Mouse (Mus musculus): ENCODE results near the gene Tmx2. TPM values are rescaled to one million over a fixed set of nuclear protein-coding genes. Genes with fewer than 3 reads are reported as not detected.
"Not testable (repeated sequence)": the region's sequence is repeated elsewhere in the genome, so short reads cannot be mapped to it uniquely, and the experiment has no call there.

The Tmx2 gene
- polyA plus RNA-seq, 1 experiment from 2014 or later = 175 TPM

DNA sequence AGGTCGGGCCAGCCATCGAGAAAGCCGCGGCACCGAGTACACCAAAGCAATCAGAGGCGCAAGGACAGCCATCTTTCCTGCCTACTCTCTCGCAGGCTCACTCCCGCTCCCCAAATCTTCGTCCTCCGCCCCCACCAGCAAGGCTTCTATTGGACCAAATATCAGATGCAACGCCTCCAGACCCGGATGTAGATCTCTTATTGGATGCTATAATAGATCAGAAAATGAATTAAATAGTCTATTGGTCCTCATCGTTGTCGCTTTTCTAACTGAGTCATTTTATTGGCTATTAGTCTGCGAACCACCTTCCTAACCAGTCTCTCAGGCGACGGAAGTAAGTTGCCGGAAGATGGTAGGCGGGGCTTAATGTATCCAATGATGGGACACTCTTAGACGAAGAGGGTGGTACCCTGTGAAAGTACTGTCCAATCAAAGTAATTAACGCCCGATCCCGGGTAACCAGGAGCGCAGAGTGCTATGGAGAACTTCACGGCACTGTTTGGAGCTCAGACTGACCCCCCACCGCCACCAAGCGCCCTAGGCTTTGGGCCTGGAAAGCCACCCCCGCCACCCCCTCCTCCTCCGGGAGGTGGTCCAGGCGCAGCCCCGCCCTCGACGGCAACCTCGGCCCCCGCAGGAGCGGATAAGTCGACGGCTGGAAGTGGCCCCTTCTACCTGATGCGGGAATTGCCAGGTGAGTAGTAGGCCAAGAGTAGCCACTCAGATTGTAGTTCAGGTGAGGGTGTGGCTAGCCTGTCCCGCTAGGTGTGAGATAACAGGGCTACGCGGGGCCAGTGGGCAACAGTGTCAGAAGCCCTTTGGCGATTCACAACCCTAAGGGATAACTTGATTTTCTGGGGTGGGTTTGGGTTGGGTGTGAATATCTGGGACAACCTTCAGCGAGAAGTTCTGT lies 716 bp downstream of the Tmx2 start, which contains the start of the genes Gm28635 and Med19:
Gene Gm28635 (minus strand): TSS at position 74 of the 913 bp plus-strand sequence.
Gene Med19 (plus strand): TSS at position 435 of the 913 bp plus-strand sequence.
- peak within 1 kb of the TSS; percentile 68 for H3K27ac ChIP-seq
- peak; percentile 100 for ATAC-seq (ENCODE audit: low FRiP score)
- H3K9ac ChIP-seq = peak within 1 kb of the TSS; percentile 85
- peak within 1 kb of the TSS; percentile 84 for H3K4me3 ChIP-seq (replicated peaks)
- no peaks in the 10 kb centered on the region for H3K27me3 ChIP-seq
- H3K4me1 ChIP-seq = peaks cover 17% of the 10 kb centered on the region
- WGBS = under 1% methylated on average over 44 of the region's 44 CpGs
- H3K9me3 ChIP-seq = no peaks in the 10 kb centered on the region
- H3K4me2 ChIP-seq = peak within 1 kb of the TSS; percentile 80
- peaks cover 30% of the 10 kb centered on the region for H3K36me3 ChIP-seq (replicated peaks)

- H3K9ac ChIP-seq = peak overlapping the region; percentile 68
- peaks cover 17% of the 10 kb centered on the region for H3K4me1 ChIP-seq
- peak overlapping the region; percentile 68 for H3K27ac ChIP-seq
- H3K36me3 ChIP-seq (replicated peaks) = peaks cover 33% of the 10 kb centered on the region
- ATAC-seq (ENCODE audit: low FRiP score) = peak; percentile 34
- H3K27me3 ChIP-seq = no peaks in the 10 kb centered on the region
- H3K4me2 ChIP-seq = peak overlapping the region; percentile 61
- peak overlapping the region; percentile 84 for H3K4me3 ChIP-seq (replicated peaks)
- H3K9me3 ChIP-seq = no peaks in the 10 kb centered on the region
- WGBS = 10% methylated on average over 22 of the region's 22 CpGs
These were observed 1.5 kb downstream of the Tmx2 start for GRCm38 (mm10) chr2:84677270-84677967.

GRCm38 (mm10) chr2:84671535-84671934 lies 7.4 kb downstream of the Tmx2 start:
- not testable (repeated sequence) for H3K4me3 ChIP-seq (replicated peaks); H3K9ac ChIP-seq; H3K27me3 ChIP-seq; H3K9me3 ChIP-seq; H3K27ac ChIP-seq; ATAC-seq (ENCODE audit: low FRiP score)
- WGBS = 52% methylated on average over 4 of the region's 5 CpGs
- H3K36me3 ChIP-seq (replicated peaks) = peaks cover 47% of the 10 kb centered on the region
- peak overlapping the region; percentile 66 for H3K4me2 ChIP-seq
- peaks cover 12% of the 10 kb centered on the region for H3K4me1 ChIP-seq

GRCm38 (mm10) chr2:84670569-84670933 lies 8.4 kb downstream of the Tmx2 start, which contains the start of gene Selenoh:
TSS of gene Selenoh (minus strand) at chr2:84670770.
- Histone ChIP-seq H3K9me3 (no peaks in the 10 kb centered on the region), H3K9ac (peak within 1 kb of the TSS; percentile 95), H3K4me3 (replicated peaks) (peak within 1 kb of the TSS; percentile 86), H3K4me1 (peaks cover 12% of the 10 kb centered on the region), H3K4me2 (peak within 1 kb of the TSS; percentile 66), H3K27me3 (no peaks in the 10 kb centered on the region), H3K27ac (peak within 1 kb of the TSS; percentile 97), H3K36me3 (replicated peaks) (peaks cover 42% of the 10 kb centered on the region)
- peak; percentile 98 for ATAC-seq (ENCODE audit: low FRiP score)
- under 1% methylated on average over 20 of the region's 20 CpGs for whole genome bisulfite sequencing

DNA sequence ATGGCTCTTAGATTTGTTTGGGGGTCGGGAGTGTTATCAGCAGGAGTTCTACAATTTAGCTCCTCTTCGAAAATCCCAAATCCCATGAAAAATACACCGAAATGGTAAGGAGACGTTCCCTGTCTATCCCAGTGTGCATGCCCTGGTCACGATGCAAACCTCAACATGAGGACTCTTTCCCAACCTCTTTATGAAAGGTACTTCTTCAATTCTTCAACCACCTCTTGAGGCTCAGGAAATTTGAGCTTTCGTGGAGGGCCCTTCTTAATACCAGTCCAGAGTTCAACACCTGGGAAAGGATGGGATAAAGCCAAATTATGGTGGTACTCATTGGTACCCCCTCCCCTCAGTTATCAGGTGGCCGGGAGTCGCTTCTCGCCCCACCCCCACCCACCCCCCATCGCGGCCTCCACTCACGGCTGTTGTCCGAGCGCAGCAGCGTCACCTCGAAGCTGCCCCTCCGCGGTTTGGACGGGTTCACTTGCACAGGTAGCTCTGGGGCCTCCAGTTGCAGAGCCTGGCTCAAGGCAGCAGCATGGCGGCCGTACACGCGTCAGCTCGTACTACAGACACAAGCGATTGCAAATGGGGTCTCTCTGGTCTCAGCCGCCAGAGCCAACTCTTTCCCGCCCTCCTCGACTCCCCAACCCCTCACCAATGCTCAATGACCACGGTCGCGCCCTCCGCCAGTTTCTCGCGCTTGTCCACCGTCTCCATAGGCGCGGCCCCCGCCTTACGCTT lies 8.9 kb downstream of the Tmx2 start:
- peak overlapping the region; percentile 66 for H3K4me2 ChIP-seq
- H3K9ac ChIP-seq = peak overlapping the region; percentile 95
- peak overlapping the region; percentile 86 for H3K4me3 ChIP-seq (replicated peaks)
- 2% methylated on average over 38 of the region's 39 CpGs for WGBS
- H3K9me3 ChIP-seq = no peaks in the 10 kb centered on the region
- peaks cover 37% of the 10 kb centered on the region for H3K36me3 ChIP-seq (replicated peaks)
- peak overlapping the region; percentile 97 for H3K27ac ChIP-seq
- H3K27me3 ChIP-seq = no peaks in the 10 kb centered on the region
- peak; percentile 79 for ATAC-seq (ENCODE audit: low FRiP score)
- H3K4me1 ChIP-seq = peaks cover 12% of the 10 kb centered on the region

- no peaks in the 10 kb centered on the region for H3K27me3 ChIP-seq
- no peak overlapping the region for H3K4me2 ChIP-seq
- H3K4me3 ChIP-seq (replicated peaks) = no peak overlapping the region
- no peak overlapping the region for H3K27ac ChIP-seq
- H3K4me1 ChIP-seq = peaks cover 12% of the 10 kb centered on the region
- H3K9ac ChIP-seq = no peak overlapping the region
- H3K9me3 ChIP-seq = no peaks in the 10 kb centered on the region
- ATAC-seq (ENCODE audit: low FRiP score) = no peak
- H3K36me3 ChIP-seq (replicated peaks) = peaks cover 13% of the 10 kb centered on the region
- WGBS = 73% methylated on average over 12 of the region's 12 CpGs
These were observed 12.9 kb downstream of the Tmx2 start for GRCm38 (mm10) chr2:84666081-84666480.

DNA sequence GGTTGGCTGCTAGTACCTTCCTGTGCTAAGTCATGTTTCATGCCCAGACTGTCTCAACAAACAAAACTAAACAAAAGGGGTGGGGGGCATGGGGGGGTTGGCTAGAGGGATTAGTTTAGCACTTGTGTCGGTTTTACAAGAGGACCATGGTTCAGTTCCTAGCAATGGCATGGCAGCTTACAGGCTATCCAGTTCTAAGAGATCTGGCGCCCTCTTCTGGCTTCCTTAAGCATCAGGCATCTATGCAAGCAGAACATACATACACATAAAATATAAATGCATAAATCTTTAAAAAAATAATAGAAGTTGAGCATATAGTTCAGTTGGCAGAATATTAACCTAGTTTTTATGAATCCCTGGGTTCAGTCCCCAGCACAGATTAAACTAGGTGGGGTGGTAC lies 16.1 kb downstream of the Tmx2 start:
- ATAC-seq (ENCODE audit: low FRiP score) = no peak
- Histone ChIP-seq H3K27me3 (no peaks in the 10 kb centered on the region), H3K36me3 (replicated peaks) (no peaks in the 10 kb centered on the region; the same call in 1 of the 2 replicates), H3K9me3 (no peaks in the 10 kb centered on the region), H3K9ac (no peak overlapping the region), H3K4me2 (no peak overlapping the region), H3K4me3 (replicated peaks) (no peak overlapping the region), H3K4me1 (no peaks in the 10 kb centered on the region), H3K27ac (no peak overlapping the region)
- 21% methylated on average over 2 of the region's 2 CpGs for WGBS

DNA sequence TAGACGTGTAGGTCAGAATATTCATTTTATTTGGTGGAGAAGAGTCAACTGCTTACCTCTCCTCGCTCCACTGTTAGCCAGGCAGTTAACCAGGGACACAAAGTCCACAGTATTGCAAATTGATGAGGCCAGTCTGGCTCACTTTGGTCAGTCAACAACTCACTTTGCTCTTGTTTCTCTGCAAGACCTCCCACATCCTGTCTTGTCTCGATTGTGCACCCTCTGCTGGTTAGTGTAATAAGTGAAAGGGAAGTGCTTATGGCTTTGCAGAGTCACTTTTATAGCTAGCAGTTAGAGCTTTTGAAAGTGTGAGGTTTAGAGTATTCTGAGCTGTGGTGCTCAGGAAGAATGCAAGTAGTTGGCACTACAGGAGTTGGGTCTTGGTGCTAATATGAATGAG lies 18.7 kb downstream of the Tmx2 start:
- Histone ChIP-seq H3K9ac (no peak overlapping the region), H3K4me3 (replicated peaks) (no peak overlapping the region), H3K36me3 (replicated peaks) (no peaks in the 10 kb centered on the region), H3K27ac (no peak overlapping the region), H3K4me2 (no peak overlapping the region), H3K4me1 (no peaks in the 10 kb centered on the region), H3K9me3 (no peaks in the 10 kb centered on the region), H3K27me3 (no peaks in the 10 kb centered on the region)
- ATAC-seq (ENCODE audit: low FRiP score) = no peak
- WGBS = 67% methylated on average over 3 of the region's 3 CpGs

DNA sequence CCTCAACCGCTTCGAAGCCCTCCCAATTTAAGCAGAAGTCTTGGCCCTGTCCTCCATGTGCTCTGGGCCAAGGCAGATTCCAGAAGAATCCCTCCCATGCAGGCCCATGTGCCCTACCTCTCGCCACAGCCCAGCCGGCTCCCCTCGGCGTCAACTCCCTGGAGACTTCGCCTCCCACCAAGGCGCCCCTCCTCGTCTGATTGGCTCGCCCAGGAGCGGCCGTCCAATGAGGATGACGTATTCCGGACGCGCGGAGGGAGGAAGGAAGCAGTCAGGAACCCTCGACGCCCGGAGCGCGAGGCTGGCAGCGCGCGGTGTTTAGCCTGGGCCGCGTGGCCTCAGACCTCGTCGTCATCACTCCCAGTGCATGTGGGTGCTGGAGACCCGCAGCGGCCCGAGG lies 20.1 kb downstream of the Tmx2 start, which contains the start of gene Btbd18:
Gene Btbd18 (plus strand): TSS at position 274 of the 400 bp plus-strand sequence.
- 93% methylated on average over 32 of the region's 32 CpGs for WGBS
- H3K9ac ChIP-seq = no peak within 1 kb of the TSS
- no peak within 1 kb of the TSS for H3K4me2 ChIP-seq
- H3K4me3 ChIP-seq (replicated peaks) = no peak within 1 kb of the TSS
- H3K27me3 ChIP-seq = no peaks in the 10 kb centered on the region
- H3K36me3 ChIP-seq (replicated peaks) = no peaks in the 10 kb centered on the region
- no peak for ATAC-seq (ENCODE audit: low FRiP score)
- H3K9me3 ChIP-seq = no peaks in the 10 kb centered on the region
- no peaks in the 10 kb centered on the region for H3K4me1 ChIP-seq
- no peak within 1 kb of the TSS for H3K27ac ChIP-seq

DNA sequence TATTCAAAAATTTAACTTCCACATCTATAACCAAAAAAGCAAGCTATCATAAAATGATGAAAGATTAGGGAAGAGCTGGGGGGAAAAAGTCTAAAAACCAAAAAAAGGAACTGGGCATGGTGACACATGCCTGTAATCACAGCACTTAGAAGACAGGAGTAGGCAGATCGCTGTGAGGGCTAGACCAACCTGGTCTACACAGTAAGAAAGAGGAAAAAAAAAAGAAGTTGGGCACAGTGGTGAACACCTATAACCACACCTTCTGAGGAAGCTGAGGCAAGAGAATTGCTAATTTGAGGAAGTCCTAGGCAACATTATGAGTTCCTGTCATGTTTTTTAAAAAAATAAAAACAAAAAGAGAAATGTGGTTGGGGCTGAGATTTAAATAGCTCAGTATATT lies 23.1 kb downstream of the Tmx2 start:
- 82% methylated on average over 1 of the region's 1 CpGs for WGBS
- Histone ChIP-seq H3K4me2 (no peak overlapping the region), H3K4me1 (no peaks in the 10 kb centered on the region)

GRCm38 (mm10) chr2:84653354-84653753 lies 25.6 kb downstream of the Tmx2 start:
- Histone ChIP-seq H3K27me3 (no peaks in the 10 kb centered on the region), H3K27ac (no peak overlapping the region), H3K9ac (no peak overlapping the region), H3K4me1 (peaks cover 7% of the 10 kb centered on the region), H3K4me2 (no peak overlapping the region), H3K36me3 (replicated peaks) (no peaks in the 10 kb centered on the region), H3K4me3 (replicated peaks) (no peak overlapping the region), H3K9me3 (no peaks in the 10 kb centered on the region)
- ATAC-seq (ENCODE audit: low FRiP score) = no peak

More for the DNA sequence above, 23.1 kb downstream of the Tmx2 start:
- Histone ChIP-seq H3K36me3 (replicated peaks) (no peaks in the 10 kb centered on the region), H3K4me3 (replicated peaks) (no peak overlapping the region), H3K9me3 (no peaks in the 10 kb centered on the region), H3K27ac (no peak overlapping the region), H3K9ac (no peak overlapping the region), H3K27me3 (no peaks in the 10 kb centered on the region)
- no peak for ATAC-seq (ENCODE audit: low FRiP score)
